Mouse (Mus musculus): ENCODE data around the gene Azi2.

DNA sequence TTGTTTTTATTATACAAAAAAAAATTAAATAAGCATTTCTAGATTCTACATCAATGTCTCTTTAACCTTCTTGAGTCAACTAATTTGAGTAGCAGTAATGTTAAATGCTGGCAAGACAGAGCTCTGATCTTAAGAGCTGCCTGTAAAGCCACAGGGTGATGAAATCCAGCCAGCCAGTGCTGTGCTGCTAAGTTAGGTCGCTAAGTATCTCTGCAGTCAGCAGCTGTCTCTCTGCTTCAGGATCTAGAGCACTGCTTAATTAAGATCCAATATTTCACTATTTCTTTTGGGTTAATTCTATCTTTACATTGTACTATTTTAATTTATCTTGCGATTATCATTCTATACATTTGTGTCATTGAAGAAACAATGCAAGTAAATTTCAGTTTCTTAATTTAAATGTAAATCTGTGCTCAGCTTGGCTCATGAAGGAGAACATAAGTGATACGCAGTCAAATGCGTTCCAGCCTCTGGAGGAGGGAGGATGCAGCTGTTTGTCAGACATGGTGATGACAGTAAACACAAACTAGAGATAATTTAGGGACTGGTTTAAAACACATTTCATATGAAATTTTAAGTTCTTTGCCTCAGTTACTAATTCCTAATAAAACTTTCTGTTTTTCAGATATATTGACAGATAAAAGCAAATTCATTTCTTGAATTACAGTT, 36.9 kb upstream of the Azi2 start:
- TF ChIP-seq CTCF (IDR thresholded peaks at IDR 0.05) = no peak
- TF ChIP-seq EP300 (IDR thresholded peaks at IDR 0.05; ENCODE audit: insufficient read depth, low read depth, low read length) = no peak
